Mouse (Mus musculus) adrenal gland, postnatal 14 days (tissue): Measurements from ENCODE around the gene Usb1. TPM values are rescaled to one million over a fixed set of nuclear protein-coding genes. Genes with fewer than 3 reads are reported as not detected.
A peak's percentile ranks its signal among the peaks of the same experiment; 100 is the strongest.

Experiments used
- DNase-seq: peaks from one replicate; pipeline ENCODE4 v3.0.0; 2021; ENCODE audit warnings: mixed read lengths
- total RNA-seq: library from RNA; stranded (reverse); gene quantifications from 2 replicates; pipeline ENCODE4 v1.2.3, GENCODE M21; 2021

Usb1 gene
- total RNA-seq, 1 experiment from 2014 or later, result 17.4 TPM

DNA sequence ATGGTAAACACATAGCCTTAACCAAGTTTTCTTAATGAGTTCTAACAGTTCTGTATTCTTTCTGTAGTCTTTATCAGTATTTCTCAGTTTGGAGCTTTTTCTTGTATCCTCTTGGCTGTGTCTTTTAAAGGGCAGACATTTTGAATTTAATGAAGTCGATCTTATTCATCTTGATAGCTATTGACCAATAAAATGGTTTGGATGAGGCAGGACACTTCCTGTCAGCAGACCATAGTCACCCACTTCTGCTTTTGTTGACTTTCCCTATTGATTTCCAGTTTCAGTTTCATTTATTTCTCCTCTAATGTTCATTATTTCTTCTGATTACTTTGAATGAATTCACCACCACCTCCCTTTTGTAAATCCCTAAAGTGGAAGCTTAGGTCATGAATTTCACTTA lies 3.6 kb downstream of the Usb1 start:
- DNase-seq, result no peak

DNA sequence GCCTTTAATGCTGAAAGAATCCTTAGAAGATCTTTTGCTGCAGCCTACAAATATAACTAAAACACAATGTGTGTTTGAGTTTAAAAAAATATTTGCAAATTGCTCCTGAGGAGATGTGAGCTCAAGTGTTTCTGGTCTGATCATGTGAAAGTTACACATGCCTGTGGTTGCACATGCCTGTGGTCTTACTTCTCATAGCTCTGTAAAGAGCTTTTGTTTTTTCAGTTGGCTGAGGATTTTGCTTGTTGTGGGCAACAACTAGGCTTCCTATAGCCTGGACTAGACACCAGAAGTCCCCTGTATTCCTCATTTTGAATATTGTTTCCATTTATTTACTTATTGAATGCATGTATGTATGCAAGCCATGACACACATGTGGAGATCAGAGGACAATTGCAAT lies 4.3 kb downstream of the Usb1 start:
- no peak for DNase-seq

DNA sequence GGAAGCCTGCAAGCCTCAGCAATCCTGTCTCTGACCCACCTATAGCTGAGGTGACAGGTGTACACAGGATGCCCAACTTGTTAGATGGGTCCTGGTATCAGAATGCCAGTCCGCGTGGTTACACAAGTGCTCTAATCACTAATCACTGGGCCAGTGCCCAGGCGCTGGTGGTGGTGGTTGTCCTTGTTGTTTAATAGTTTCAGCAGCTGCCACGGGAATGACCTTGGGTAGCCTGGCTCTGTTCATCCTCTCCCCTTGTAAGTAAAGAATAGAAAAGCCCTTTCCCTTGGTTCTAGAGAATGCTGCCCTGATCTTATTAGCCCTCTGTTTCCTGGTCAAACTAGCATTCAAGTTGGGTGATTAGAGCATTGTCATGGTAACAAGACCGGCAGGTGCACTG lies 9.6 kb downstream of the Usb1 start:
- DNase-seq, result peak; percentile 63

DNA sequence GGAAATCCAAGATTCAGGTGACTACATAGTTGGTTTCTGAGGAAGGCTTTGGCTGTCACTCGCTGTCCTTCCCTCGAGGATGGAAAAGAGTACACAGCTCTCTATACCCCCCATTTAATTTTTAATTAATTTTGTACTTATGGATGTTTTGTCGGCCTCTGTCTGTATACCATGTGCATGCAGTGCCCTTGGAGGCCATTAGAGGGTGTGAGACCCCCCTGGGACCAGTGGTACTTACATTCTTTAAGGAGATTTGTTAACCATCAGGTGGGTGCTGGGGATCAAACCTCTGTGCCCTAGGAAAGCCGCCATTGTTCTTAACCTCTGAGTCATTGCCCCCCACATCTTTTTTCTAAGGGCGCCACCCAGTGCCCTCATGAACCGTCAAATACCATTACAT lies 12.6 kb downstream of the Usb1 start:
- no peak for DNase-seq

DNA sequence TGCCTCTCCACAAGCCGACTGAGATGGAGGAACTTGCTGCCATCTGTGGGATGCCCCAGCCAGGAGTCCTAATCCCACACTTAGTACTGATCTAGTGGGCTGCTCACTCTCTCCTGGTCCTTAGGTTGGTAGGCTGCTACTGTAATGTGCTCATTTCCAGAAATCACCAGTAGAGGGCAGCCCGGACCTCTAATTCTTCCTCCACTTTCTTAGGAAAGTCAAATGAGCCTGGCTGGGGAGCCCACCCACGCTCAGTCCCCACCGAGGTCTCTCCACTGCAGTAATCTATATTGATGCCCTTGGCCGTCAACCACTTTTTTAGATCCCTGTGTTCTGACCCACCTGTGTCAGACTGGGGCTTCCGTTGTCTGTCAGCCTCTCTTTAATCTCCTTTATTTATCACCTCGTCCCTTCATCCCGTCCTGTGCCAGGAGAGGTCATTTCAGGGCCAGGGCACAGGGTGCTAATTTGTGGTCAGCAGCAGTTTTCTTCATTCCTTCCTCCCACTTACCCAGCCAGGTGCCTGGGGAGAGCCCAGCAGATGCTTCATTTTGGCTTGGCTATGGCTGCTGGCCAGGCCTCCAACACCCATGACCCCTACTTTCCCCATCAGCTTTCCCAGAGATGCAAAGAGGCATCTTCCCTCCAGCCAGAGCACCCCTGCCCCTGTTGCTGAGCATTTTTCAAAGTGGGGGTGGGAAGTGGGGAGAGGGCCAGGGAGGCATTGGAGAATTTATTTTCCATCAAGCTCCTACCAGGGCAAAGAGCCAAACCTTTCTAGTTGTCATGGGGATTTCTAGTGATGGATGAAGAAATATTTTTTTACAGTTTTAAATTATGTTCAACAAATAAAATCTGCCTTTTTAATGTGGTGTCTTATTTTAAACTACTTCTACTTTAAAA lies 14.8 kb downstream of the Usb1 start:
- peak; percentile 77 for DNase-seq

DNA sequence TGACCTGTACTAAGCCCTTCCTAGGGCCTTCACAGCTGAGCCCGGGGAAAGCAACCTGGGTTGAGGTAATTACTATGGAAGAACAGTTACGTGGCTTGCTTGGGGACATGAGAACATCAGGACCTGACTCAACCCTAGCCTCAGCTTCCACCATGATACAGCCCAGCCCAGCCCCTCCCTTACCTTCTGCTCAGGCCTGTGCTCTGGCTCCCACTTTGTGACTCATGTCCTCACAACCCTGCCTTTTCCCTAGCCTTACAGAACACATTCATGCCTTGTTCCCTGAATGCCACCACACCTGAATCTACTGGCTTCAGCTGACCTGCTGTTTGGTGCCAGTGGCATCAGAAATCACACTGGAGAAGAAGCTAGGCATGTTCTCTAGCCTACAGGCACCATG lies 16.3 kb downstream of the Usb1 start:
- no peak for DNase-seq

DNA sequence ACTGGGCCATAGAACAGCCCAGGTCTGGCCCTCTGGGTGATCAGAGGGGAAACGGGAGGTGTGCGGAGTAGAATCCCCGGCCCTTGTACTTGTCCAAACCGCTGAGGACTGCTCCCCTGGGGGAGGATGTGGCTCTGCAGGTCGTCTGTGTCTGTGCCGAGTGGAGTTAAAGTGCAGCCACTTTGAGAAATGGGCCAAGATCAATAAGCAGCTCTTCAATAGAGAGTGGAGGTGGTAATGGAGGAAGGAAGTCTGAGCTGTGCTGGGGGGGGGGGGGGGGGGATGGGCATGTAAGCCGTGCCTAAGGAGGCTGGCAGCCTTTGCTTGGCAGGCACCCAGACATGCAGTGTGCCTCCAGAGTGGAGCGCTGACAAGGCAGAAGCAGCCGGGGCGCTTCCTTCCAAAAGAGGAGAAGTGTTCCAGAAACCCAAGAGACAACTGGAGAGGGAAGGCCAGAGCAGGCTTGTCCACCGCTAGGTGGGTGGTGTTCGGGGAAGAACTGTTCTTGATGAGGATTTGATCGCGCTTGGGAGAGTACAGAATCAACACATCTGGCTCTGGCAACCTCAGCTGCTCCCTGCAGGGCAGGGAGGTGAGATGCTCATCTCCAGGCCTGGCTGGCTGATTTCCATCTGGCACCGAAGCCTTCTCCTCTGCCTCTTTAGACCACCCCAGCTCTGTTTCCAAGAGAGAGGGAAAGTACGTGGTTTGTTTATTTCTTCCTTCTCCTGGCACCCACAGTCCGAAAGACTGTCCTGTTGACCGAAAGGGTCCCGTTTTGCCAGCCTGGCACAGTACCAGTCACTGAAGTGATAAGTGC lies 16.9 kb downstream of the Usb1 start:
- DNase-seq, result peak; percentile 75

DNA sequence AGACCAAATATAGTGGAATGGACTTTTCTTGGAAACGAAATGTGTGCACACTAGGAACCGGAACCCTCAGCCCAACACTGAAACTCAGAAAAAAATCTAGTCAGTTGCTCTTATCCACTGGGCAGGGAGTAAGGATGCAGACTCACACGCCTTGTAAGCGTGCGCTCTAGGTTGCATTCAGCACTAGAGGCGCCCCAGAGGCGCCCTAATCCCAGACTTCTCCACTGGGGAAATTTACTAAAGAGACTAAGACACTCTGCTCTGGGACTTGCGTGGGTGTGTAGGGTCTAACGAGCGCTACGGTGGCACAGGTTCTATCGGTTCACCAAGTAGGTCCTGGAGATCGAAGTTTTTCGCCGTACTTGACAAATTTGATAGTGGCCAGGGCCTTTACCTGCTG lies 19.4 kb downstream of the Usb1 start:
- no peak for DNase-seq

DNA sequence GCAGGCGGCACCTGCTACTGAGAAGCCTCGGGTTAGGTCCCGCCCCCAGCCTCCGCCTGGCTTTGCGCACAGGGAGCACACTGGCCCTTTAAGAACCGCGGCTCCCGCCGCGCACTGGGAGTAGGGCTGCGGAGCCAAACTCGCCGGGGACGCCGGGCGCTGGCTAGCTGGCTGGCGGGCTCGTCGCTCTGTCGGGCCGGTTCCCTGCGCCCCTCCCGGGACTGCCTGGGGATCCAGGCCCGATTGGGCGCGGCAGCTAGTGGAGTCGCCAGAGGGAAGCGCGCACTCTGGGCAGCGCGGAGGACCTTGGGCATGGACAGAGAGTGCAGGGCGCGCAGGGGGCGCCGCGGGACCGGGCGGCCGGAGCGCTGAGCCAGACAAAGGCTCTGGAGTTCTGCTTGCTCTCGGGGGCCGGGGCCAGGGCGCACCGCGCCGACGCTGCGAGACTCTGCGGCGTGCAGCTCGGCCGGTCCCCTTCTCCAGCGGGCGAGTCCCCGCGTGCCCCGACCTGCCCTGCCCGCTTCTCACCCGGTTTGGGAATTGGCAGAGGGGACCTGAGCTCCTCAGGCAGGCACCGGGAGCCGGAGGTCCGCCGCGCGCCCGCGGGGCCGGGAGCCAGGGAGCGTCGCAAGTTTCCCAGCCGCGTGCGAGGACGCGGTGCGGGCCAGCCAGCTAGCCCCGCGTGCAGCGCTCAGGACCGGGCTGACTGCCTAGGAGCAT lies 20.2 kb downstream of the Usb1 start, which contains the start of gene Mmp15:
Gene Mmp15 (plus strand): TSS at position 118 of the 720 bp plus-strand sequence.
- DNase-seq, result peak; percentile 84

DNA sequence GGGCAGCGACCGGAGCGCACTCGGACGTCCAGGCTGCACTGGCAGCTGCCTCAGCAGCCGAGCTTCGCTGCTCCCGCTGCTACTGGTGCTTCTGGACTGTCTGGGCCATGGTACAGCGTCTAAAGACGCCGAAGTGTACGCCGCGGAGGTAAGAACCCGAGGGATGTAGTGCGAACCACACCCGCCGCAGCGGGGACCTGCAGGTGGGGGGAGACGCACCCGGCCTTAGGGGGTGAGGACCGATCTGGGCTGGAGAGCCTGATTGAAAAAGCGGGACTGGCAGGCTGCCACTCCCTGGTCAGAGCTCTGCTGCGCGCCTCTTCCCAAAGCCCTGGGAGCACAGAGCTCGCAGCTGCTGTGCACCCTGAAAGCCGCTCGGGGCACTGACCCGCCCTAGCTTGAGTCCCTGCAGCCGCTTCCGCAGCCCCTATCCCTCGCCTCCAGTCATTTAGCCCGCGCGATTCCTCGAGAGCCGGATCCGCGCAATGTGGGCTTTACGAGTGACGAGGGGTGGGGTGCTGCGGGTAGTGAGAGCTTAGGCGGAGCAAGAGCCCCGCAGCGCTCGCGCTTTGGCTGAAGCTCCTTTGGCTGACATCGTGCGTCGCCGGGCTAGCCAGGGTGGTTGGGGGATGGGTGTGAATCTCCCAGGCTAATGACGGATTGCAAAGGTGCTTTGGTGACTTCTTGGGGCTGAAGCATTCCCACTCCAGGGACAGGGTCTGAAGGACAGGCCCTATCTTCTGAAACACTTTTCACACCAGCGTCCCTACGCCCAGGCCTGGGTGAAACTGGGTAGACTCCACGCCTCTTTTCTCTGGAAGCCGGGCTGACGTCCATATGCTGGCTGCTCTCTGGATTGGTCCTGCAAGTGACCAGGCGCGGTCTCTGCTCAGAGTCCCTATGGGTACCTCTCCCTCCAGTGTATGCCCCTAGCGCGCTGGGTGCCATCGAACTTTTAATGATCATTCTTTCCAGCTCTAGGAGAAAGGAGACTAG lies 21.1 kb downstream of the Usb1 start:
- peak; percentile 61 for DNase-seq

DNA sequence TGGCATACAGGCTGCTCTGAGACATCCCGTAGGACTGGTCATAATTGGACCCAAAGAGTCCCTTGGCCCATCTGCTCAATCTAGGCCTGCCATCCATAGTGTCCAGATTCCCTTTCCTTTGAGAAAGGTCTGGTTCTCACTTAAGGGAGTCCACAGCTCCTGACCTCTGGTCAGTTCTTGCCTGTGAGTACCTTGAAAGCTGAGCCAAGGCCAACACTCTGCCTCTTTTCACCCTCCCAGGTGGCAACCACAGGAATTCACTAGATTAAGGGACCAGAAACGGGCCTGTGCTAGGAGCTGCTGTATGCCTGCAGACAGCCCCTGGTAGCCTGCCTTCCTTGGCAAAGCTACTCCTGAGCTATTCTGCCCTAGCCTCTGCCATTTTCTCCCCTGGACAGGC lies 22.5 kb downstream of the Usb1 start:
- no peak for DNase-seq

DNA sequence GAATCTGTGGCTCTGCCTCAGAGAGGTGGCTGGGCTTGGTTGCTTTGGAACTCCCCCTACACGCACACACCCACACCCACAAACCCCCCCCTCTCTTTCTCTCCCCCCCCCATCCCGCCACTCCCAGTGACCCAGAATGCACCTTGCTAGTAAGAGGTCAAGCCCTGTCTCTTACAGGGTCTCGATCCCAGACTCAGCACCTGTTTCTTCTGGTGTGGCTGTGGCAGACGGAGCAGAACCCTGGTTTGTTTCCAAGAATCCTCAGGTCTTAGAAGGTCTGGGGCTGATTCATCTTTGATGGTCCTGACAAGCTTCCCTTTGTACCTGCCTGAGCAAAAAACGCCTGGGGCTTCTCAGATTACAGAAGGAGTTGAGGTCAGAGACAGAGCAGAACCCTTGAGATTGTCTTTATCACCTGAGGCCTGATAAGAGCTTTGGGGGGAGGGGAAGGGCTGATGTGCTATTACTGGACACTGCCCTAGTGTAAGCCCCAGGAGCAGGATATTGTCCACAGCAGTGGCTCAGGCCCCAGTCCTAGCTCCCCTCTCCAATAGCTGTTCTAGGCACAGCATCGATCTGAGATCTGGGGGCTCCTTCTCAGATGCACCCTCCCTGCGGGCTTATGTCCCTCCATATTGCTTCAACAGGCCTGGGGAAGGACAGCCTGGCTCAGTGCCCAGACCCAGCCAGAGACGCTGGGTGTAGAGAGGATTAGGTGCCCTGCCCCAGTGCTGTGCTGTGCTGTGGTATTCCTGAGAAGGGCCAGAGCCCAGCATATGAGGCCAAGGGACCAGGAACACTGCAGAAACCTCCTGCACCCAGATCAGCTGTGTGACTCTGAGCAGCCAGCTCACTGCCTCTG lies 26.7 kb downstream of the Usb1 start:
- DNase-seq, result peak; percentile 53

DNA sequence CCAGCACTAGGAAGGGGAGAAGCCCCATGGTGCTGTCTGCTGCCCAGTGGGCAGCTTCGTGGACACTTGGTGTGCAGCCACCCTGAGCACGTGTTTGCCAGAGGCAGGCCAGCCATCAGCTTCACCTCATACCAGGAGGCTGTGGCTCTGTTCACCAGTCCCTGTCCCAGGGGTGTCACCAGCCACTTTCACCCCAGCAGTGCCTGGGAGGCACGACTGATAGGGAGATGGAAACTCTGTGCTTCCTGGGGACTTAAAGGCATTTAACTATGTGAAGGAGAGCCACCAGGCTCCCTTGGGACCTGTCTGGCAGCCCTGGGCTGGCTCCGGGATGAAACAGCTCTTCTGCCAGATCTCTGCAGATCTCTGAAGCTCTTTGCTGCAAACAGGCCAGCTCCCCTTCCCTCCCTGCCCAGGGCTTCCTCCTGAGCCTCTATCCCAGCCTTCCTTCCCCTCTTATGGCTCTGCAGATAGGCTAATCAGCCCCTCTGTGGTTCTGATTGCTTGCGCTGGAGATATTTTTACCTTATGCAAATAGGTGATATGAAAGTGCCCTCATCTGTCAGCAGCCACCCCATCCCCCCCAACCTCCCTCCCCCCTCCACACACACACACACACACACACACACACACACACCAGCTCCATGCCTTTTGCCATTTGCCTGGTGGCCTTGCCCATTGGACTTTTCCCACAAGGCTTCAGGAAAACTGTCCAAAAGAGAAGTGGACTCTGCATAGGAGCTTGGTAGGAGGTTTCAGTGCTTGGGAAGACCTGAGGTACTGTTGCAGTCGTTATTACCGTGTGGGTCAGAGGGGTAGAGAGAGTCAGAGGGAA lies 28.3 kb downstream of the Usb1 start:
- peak; percentile 51 for DNase-seq

DNA sequence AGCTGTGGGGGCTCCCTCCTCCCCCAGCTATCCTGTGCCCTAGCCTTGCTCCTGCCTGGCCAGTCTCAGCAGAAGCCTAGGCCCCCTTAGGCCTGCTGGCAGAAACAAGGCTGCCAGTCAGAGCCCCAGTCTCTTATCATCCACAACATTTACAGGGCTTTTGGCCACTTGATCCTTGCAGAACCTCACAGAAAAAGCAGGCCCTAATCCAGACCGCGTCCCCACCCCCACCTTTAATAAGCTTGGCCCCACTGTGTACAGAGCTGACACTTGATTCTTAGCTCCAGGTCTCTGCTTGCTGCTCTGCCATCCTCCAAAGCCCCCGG lies 28.9 kb downstream of the Usb1 start:
- no peak for DNase-seq

DNA sequence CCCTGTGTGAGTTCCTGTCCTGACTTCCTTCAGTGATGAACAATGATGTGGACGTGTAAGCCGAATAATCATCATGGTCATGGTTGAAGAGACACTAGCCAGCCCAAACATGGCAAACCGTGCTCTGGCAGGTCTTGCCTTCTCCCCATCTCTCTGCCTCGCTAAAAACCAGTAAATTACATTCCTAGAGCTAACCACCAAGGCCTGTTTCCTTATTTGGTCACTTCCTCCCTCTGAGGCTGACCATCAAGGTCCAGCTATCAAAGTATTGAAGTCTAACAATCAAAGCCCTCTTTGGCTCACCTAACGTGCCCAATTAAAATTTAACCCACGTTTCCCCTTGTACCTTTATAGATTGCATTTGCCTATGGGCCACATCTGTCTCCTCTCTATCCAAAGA lies 30.2 kb downstream of the Usb1 start:
- no peak for DNase-seq

DNA sequence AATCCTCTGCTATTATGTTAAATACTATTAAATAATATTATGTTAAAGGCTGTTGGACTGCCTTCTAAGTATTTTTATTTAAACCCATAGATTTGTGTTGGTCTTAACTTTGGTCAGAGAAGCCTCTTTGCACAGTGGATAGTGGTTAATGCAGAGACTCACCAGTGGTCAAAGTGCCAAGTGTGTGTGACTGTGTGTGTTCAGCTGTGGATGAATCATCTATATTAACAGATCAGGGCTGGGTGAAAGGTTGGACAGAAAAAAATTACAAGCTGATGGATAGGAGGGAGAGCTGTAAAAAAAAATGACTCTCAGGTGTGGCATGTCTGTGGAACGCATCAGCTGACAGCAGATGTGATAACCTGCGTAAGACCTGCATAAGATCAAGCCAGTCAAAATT lies 31.8 kb downstream of the Usb1 start:
- DNase-seq, result no peak

DNA sequence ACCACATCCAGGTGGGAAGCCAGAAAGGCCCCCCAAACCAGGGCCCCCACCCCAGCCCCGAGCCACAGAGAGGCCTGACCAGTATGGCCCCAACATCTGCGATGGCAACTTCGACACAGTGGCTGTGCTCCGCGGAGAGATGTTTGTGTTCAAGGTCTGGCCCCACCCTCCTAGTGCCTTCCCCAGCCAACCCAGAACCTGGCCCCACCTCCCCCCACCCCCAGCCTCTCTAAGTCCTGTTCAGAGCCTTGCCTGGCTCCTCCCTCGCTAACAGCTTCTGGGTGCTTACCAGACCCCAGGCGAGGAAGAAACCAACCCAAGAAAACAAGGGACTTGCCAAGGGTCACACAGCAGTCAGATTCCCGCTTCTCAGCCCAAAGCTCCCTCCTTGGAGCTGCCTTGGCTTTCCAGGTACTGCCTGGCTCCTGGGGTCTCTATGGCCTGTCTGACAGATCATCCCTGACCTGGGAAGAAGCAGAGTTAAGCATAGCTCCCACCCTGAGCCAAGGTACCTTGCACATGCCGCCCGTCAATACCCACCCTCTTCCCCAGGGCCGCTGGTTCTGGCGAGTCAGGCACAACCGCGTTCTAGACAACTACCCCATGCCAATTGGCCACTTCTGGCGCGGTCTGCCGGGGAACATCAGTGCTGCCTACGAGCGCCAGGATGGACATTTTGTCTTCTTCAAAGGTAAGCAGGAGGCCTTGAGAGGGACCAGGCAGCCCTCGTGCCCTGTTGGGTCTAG lies 37.7 kb downstream of the Usb1 start:
- DNase-seq, result no peak

DNA sequence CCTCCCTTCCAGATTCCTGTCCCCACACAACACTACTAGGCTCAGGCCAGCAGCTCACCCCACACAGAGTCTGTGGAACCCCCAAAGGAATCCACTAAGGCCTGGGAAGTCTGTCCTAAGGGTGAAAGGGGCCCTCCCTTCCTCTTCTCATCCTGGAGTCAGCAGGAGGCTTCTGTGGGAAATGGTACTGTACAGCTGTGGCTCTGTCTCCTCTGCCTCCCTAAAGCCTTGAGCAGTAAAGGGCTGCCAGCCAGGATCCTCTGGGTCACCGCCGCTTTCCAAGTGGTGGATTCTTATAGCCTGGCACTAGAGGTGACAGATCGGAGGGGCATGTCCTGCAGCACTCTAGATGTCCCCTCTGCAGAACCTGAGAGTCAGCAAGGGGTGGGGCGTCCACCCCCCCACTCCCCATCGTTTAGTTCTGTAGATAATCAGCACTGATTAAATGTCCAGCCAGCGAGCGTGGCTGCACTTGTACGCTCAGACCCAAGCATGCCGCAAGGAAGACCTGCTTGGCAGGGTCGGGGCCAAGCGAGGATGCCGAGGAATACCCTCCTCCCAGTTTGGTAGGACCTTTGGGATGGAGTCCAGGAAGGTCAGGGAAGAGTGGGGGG lies 41.4 kb downstream of the Usb1 start:
- no peak for DNase-seq
